Mouse (Mus musculus): ENCODE measurements around the gene Tk2. TPM values are rescaled to one million over a fixed set of nuclear protein-coding genes. Genes with fewer than 3 reads are reported as not detected.

Gene Tk2
- polyA plus RNA-seq, 1 experiment from 2014 or later = 22.0 TPM

- in situ Hi-C loops (cut with MboI; ENCODE audit: low pct_unique_long_range_greater_than_20kb) = no loop called here
- DNase-seq (ENCODE audit: low read depth, low spot score) (peak; percentile 42), ATAC-seq (peak; percentile 83)
- ChIA-PET POLR2A (no interaction called here), CTCF (no interaction called here)
- H3K27me3 ChIP-seq = no peaks in the 10 kb centered on the region
- TF ChIP-seq CTCF (IDR thresholded peaks at IDR 0.05) = no peak
These were observed 21.3 kb downstream of the Tk2 start for GRCm38 (mm10) chr8:104227048-104227447.

- ChIA-PET CTCF (interaction anchor here (0.7 to 1.0 kb wide), 2 partner anchors 11 to 73 kb away, joined by 3 to 4 read pairs; no protein-coding TSS in a partner anchor), POLR2A (no interaction called here)
- peaks cover 6% of the 10 kb centered on the region for H3K27me3 ChIP-seq
- peak; percentile 7 for DNase-seq (ENCODE audit: low read depth, low spot score)
- ATAC-seq = peak; percentile 72
- in situ Hi-C loops (cut with MboI; ENCODE audit: low pct_unique_long_range_greater_than_20kb) = loop anchor here (5.0 kb wide), 1 partner anchor 73 kb away; no protein-coding TSS in a partner anchor
- peak; percentile 96 for TF ChIP-seq CTCF (IDR thresholded peaks at IDR 0.05)
These were observed 28.6 kb downstream of the Tk2 start for GRCm38 (mm10) chr8:104219806-104220205.

GRCm38 (mm10) chr8:104219079-104219478 is 29.3 kb downstream of the Tk2 start:
- ATAC-seq (peak; percentile 51), DNase-seq (ENCODE audit: low read depth, low spot score) (no peak)
- TF ChIP-seq CTCF (IDR thresholded peaks at IDR 0.05) = peak; percentile 92
- POLR2A ChIA-PET = no interaction called here
- H3K27me3 ChIP-seq = peaks cover 12% of the 10 kb centered on the region
- in situ Hi-C loops (cut with MboI; ENCODE audit: low pct_unique_long_range_greater_than_20kb) = no loop called here
- CTCF ChIA-PET = interaction anchor here (0.9 to 1.6 kb wide), 3 partner anchors 10 to 223 kb away, joined by 3 to 4 read pairs (median 3); partner anchors contain the start of gene Dync1li2

DNA sequence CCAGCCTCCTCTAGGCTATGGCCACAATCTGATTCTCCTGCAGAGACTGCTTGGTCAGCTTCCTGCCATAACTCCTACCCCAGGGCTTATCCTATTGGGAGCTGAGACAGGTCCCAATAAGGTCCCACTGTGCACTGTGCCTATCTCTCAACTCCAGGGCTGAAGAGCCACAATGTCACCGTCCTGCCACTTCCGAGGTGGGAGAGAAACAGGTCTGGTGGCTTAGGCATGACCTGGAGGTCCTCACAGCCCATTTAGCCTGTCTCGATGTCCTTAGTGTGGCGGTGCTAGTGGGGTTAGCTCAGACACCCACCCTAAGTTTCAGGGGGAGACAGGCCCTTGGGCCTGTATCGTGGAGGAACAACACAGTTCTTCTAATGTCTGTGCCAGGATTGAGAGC is 30.8 kb downstream of the Tk2 start:
- no peak for DNase-seq (ENCODE audit: low read depth, low spot score)
- CTCF ChIA-PET = interaction anchor here (1.6 kb wide), 1 partner anchor 35 kb away, joined by 4 read pairs; no protein-coding TSS in a partner anchor
- no peak for TF ChIP-seq CTCF (IDR thresholded peaks at IDR 0.05)
- POLR2A ChIA-PET = interaction anchor here (0.7 kb wide), 1 partner anchor 44 kb away, joined by 10 read pairs; no protein-coding TSS in a partner anchor
- ATAC-seq = no peak
- H3K27me3 ChIP-seq = peaks cover 12% of the 10 kb centered on the region
- in situ Hi-C loops (cut with MboI; ENCODE audit: low pct_unique_long_range_greater_than_20kb) = no loop called here

DNA sequence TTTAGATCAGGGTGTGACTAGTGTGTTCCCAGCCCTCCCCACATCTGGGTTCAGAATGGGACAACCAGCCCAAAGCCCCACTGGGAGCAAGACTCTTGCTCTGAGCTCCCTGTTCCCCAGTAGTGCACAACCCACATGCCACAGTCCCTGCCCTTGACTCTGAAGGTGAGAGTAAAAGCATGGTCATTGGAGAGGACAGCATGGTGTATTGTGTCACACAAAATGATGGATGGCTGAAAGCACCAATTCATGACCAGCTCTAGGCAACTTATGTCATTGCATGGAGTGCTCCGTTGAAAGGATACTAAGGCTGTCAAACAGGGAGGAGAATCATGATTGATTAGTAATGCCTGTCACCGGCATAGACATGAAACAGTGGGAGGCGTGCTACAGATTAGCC is 43.1 kb downstream of the Tk2 start:
- in situ Hi-C loops (cut with MboI; ENCODE audit: low pct_unique_long_range_greater_than_20kb) = no loop called here
- peaks cover 6% of the 10 kb centered on the region for H3K27me3 ChIP-seq
- POLR2A ChIA-PET = no interaction called here
- CTCF ChIA-PET = interaction anchor here (0.9 kb wide), 1 partner anchor 14 kb away, joined by 3 read pairs; no protein-coding TSS in a partner anchor
- DNase-seq (ENCODE audit: low read depth, low spot score) (no peak), ATAC-seq (no peak)
- TF ChIP-seq CTCF (IDR thresholded peaks at IDR 0.05) = no peak

- CTCF ChIA-PET = interaction anchor here (1.1 kb wide), 1 partner anchor 8 kb away, joined by 3 read pairs; no protein-coding TSS in a partner anchor
- H3K27me3 ChIP-seq = peaks cover 1% of the 10 kb centered on the region
- in situ Hi-C loops (cut with MboI; ENCODE audit: low pct_unique_long_range_greater_than_20kb) = no loop called here
- ATAC-seq = no peak
- no peak for TF ChIP-seq CTCF (IDR thresholded peaks at IDR 0.05)
- DNase-seq (ENCODE audit: low read depth, low spot score) = no peak
- POLR2A ChIA-PET = no interaction called here
These were observed 46.0 kb downstream of the Tk2 start for GRCm38 (mm10) chr8:104202320-104202719.

GRCm38 (mm10) chr8:104201622-104202021 is 46.7 kb downstream of the Tk2 start:
- ChIA-PET CTCF (no interaction called here), POLR2A (no interaction called here)
- ATAC-seq (no peak), DNase-seq (ENCODE audit: low read depth, low spot score) (no peak)
- in situ Hi-C loops (cut with MboI; ENCODE audit: low pct_unique_long_range_greater_than_20kb) = no loop called here
- TF ChIP-seq CTCF (IDR thresholded peaks at IDR 0.05) = no peak
- no peaks in the 10 kb centered on the region for H3K27me3 ChIP-seq

- ATAC-seq = no peak
- POLR2A ChIA-PET = no interaction called here
- CTCF ChIA-PET = interaction anchor here (1.0 to 1.5 kb wide), 2 partner anchors 13 kb away, joined by 3 read pairs; no protein-coding TSS in a partner anchor
- no peaks in the 10 kb centered on the region for H3K27me3 ChIP-seq
- no peak for TF ChIP-seq CTCF (IDR thresholded peaks at IDR 0.05)
- in situ Hi-C loops (cut with MboI; ENCODE audit: low pct_unique_long_range_greater_than_20kb) = no loop called here
- no peak for DNase-seq (ENCODE audit: low read depth, low spot score)
These were observed 48.6 kb downstream of the Tk2 start for GRCm38 (mm10) chr8:104199802-104200201.

GRCm38 (mm10) chr8:104191496-104191895 is 56.9 kb downstream of the Tk2 start:
- TF ChIP-seq CTCF (IDR thresholded peaks at IDR 0.05) = no peak
- DNase-seq (ENCODE audit: low read depth, low spot score) (no peak), ATAC-seq (peak; percentile 56)
- in situ Hi-C loops (cut with MboI; ENCODE audit: low pct_unique_long_range_greater_than_20kb) = no loop called here
- CTCF ChIA-PET = interaction anchor here (1.2 to 1.5 kb wide), 2 partner anchors 13 to 27 kb away, joined by 3 read pairs; no protein-coding TSS in a partner anchor
- POLR2A ChIA-PET = no interaction called here
- no peaks in the 10 kb centered on the region for H3K27me3 ChIP-seq

DNA sequence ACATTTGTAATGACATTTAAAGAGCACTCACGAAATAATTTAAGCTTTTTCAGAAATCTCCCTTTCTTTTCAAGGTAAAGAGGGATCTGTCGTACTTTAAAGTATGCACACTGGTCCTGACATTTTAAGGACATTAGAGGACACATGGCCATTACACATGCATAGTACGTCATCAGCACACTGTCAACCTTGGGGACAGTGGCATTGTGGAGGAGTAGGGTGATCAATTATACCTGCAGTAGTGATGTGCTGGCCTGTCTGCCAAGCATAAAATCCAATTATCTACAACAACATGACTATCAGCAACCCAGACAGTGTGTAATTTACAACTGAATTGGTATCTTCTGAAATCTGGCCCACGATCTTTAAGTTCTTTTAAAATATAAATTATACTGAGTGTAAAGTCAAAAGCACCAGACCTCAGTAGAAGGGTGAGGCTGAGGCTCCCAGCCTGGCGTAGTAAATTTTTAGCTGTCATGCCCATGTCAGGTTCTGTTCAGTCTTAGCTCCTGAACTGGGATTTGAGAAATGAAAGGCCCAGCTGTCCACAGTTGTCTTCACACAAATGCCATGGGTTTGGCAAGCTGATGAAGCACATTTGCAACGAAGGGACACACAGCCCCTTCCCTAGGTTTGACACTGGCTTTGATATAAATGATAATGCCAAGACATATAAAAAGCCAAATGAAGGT is 57.4 kb downstream of the Tk2 start:
- ChIA-PET CTCF (interaction anchor here (1.2 to 1.5 kb wide), 2 partner anchors 14 to 27 kb away, joined by 3 read pairs; no protein-coding TSS in a partner anchor), POLR2A (no interaction called here)
- H3K27me3 ChIP-seq = no peaks in the 10 kb centered on the region
- ATAC-seq (no peak), DNase-seq (ENCODE audit: low read depth, low spot score) (no peak)
- TF ChIP-seq CTCF (IDR thresholded peaks at IDR 0.05) = no peak
- in situ Hi-C loops (cut with MboI; ENCODE audit: low pct_unique_long_range_greater_than_20kb) = no loop called here

DNA sequence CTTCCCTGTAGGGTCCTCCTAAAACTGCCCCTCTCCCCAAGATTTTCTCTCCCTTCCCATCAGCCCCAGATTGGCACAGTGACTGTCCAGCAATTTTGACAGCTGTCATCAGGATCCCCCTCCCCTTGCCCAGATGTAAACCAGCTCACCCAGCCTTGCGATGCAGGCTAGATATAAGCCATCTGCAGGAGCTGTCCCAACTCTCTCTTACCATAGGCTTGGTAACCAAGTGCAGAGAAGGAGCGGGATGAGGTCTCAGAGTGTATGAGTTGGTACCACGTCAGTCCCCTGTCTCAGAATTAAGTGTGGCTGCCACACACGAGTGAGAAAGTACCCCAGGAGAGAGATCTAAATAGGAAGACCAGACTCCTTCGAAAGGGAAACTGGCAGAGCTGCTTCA is 59.9 kb downstream of the Tk2 start:
- no peaks in the 10 kb centered on the region for H3K27me3 ChIP-seq
- no peak for ATAC-seq
- no peak for DNase-seq (ENCODE audit: low read depth, low spot score)
- in situ Hi-C loops (cut with MboI; ENCODE audit: low pct_unique_long_range_greater_than_20kb) = no loop called here
- CTCF ChIA-PET = no interaction called here
- POLR2A ChIA-PET = no interaction called here
- TF ChIP-seq CTCF (IDR thresholded peaks at IDR 0.05) = no peak
